Mouse (Mus musculus): Measurements from ENCODE around the gene 4930544D05Rik.
A peak's percentile ranks its signal among the peaks of the same experiment; 100 is the strongest.

- TF ChIP-seq TCF3 (IDR thresholded peaks at IDR 0.05; ENCODE audit: insufficient read length, low read depth) (no peak), MAX (IDR thresholded peaks at IDR 0.05; ENCODE audit: low read depth) (no peak), POLR2A (IDR thresholded peaks at IDR 0.05; ENCODE audit: insufficient read length, low read depth) (no peak), MYOG (IDR thresholded peaks at IDR 0.05; ENCODE audit: control insufficient read depth in 1 of 3, insufficient read depth in 1 of 3, insufficient read length in 2 of 3, low read depth in 2 of 3) (no peak), CEBPB (IDR thresholded peaks at IDR 0.05; ENCODE audit: insufficient read depth, poor library complexity, severe bottlenecking) (no peak), USF1 (IDR thresholded peaks at IDR 0.05; ENCODE audit: low read depth) (peak; percentile 85), SRF (IDR thresholded peaks at IDR 0.05; ENCODE audit: control insufficient read depth, insufficient read length, low read depth) (no peak), E2F4 (IDR thresholded peaks at IDR 0.05; ENCODE audit: insufficient read depth) (no peak), TCF12 (IDR thresholded peaks at IDR 0.05; ENCODE audit: insufficient read depth, poor library complexity, severe bottlenecking) (no peak), MYOD1 (IDR thresholded peaks at IDR 0.05; ENCODE audit: control insufficient read depth in 1 of 3, insufficient read length in 2 of 3, low read depth in 2 of 3) (peak in 1 of 3 experiments; percentile 19)
Measured at GRCm38 (mm10) chr11:70651391-70651790, 35.7 kb downstream of the 4930544D05Rik start.

All from myocyte (in vitro differentiated cells).